In genomic region chr12:73603653-73604052, GRCm38 (mm10) we compare ENCODE assay signal across 16 mouse cellular contexts. TPM values are rescaled to one million over a fixed set of nuclear protein-coding genes. Genes with fewer than 3 reads are reported as not detected.
DNase-seq lines count a peak whose midpoint lies in the region; ATAC-seq and TF ChIP-seq lines count a peak whose summit lies in the region.
"Had no signal": no experiment of that assay in that cellular context is flagged by ENCODE, and none has a peak within 500 bp of the region (broad histone marks: within the 10 kb centered on the region; RNA-seq: fewer than 3 reads in every experiment).

No protein-coding gene starts in this region.

- 71% methylated on average over 6 of the region's 6 CpGs for WGBS in kidney, adult 2 months

- no peaks in the 10 kb centered on the region for H3K27me3 ChIP-seq in kidney, adult 2 months (replicated peaks; ENCODE audit: control insufficient read depth, insufficient read depth, low read length)
- H3K27me3 ChIP-seq: forebrain, embryonic 12.5 days; heart, embryonic 13.5 days had no signal

- TF ChIP-seq CTCF in kidney, adult 2 months (conservative IDR thresholded peaks at IDR 0.05; ENCODE audit: insufficient read depth, insufficient read length, low read depth, low read length) = no peak

- peak overlapping the region; percentile 19; the same call in 1 of the 2 replicates for H3K27ac ChIP-seq in kidney, adult 2 months (ENCODE audit: insufficient read depth, low read depth, low read length)
- H3K27ac ChIP-seq: forebrain, embryonic 12.5 days; heart, embryonic 13.5 days had no signal

- H3K36me3 ChIP-seq in kidney, adult 2 months (ENCODE audit: control insufficient read depth, insufficient read depth, low read length) = no peaks in the 10 kb centered on the region
- H3K36me3 ChIP-seq: forebrain, embryonic 12.5 days; heart, embryonic 13.5 days had no signal

- H3K4me3 ChIP-seq in kidney, adult 2 months (ENCODE audit: insufficient read depth, low read depth, low read length) = no peak overlapping the region
- H3K4me3 ChIP-seq: forebrain, embryonic 12.5 days; heart, embryonic 13.5 days had no signal

- no peak for DNase-seq in kidney, adult 2 months
- DNase-seq in kidney, adult 8-10 months = no peak
- peak; percentile 35 for DNase-seq in thymus, postnatal 14 days
- DNase-seq in thymus, postnatal 25 days = no peak
- peak; percentile 93 for DNase-seq in induced T-regulatory cell, adult 2 months (ENCODE audit: low read depth)
- DNase-seq in frontal cortex, adult 2 months (ENCODE audit: extremely low spot score in 1 of 2, low spot score in 1 of 2) = no peak
- no peak for DNase-seq in c-Kit-positive CD71-positive TER-119-positive erythroid progenitor cells, embryonic 14.5 days (ENCODE audit: low spot score)
- DNase-seq: cerebellum, postnatal 10 days; heart, postnatal 4 days; left cerebral cortex, postnatal 4 days; lung, embryonic 14.5 days; retina, postnatal 1 day had no signal

- 0 out of 2 replicates have a peak, but pooled peaks cover 3% of the 10 kb centered on the region for H3K4me1 ChIP-seq in kidney, adult 2 months (ENCODE audit: control insufficient read depth, insufficient read depth, low read length)

- no peak for TF ChIP-seq POLR2A in kidney, adult 2 months (IDR thresholded peaks at IDR 0.05; ENCODE audit: low read depth, low read length)

- peak; percentile 48; the same call in 1 of the 2 replicates for ATAC-seq in neutrophil, adult 5-6 weeks (ENCODE audit: extremely low read depth, insufficient number of reproducible peaks, low FRiP score, poor library complexity, severe bottlenecking)
- ATAC-seq: Patski had no signal

RNA-seq across cellular contexts. Expression of gene Prkch, which starts 19.1 kb away (rescaled TPM):
- polyA plus RNA-seq in kidney, adult 2 months (2012; rRNA removed) = 8.4 and 9.5 TPM in 2 replicates
- total RNA-seq in neutrophil, adult 5-6 weeks (2017) = 21.6 and 24.1 TPM in 2 replicates
- polyA plus RNA-seq in frontal cortex, adult 2 months (2012; rRNA removed) = 2.8 and 3.1 TPM in 2 replicates

RNA-seq across cellular contexts. Expression of gene Tmem30b, which starts 57.5 kb away (rescaled TPM):
- 16.5 and 22.3 TPM in 2 replicates for polyA plus RNA-seq in kidney, adult 2 months (2012; rRNA removed)
- total RNA-seq in neutrophil, adult 5-6 weeks (2017) = not detected in 2 replicates
- polyA plus RNA-seq in frontal cortex, adult 2 months (2012; rRNA removed) = 0.10 and 0.15 TPM in 2 replicates
- polyA plus RNA-seq: Patski had no signal

Comparison
In these comparisons a context has a peak if more than half of its experiments do, and no peak if none do; other contexts are left out.
1. DNase-seq: peak in thymus, postnatal 14 days (single experiment) and induced T-regulatory cell, adult 2 months (single experiment); none in kidney, adult 2 months (single experiment), kidney, adult 8-10 months (0 of 2), thymus, postnatal 25 days (single experiment), frontal cortex, adult 2 months (0 of 2) and c-Kit-positive CD71-positive TER-119-positive erythroid progenitor cells, embryonic 14.5 days (single experiment).
2. RNA of gene Tmem30b, which starts 57.5 kb away (polyA plus RNA-seq): 16.5 to 22.3 TPM in kidney, adult 2 months; 0.10 to 0.15 TPM in frontal cortex, adult 2 months; every median in the first group is over 10 times any median in the second.